Mouse (Mus musculus) olfactory bulb, adult 2 months (tissue): ENCODE results near the gene Ak2.

ENCODE experiments used
- CTCF ChIP-seq: fragments of 200-500 bp; IDR thresholded peaks from 2 replicates; pipeline ENCODE4 v1.5.1; 2012; ENCODE audit warnings: low read depth, mild to moderate bottlenecking, low read length, moderate library complexity; ENCODE audit not compliant: insufficient read depth
- POLR2A ChIP-seq: fragments of 200-500 bp; IDR thresholded peaks from 2 replicates; pipeline ENCODE4 v1.6.1; 2012; ENCODE audit warnings: mild to moderate bottlenecking, low read depth, low read length, moderate library complexity; ENCODE audit not compliant: insufficient read depth

DNA sequence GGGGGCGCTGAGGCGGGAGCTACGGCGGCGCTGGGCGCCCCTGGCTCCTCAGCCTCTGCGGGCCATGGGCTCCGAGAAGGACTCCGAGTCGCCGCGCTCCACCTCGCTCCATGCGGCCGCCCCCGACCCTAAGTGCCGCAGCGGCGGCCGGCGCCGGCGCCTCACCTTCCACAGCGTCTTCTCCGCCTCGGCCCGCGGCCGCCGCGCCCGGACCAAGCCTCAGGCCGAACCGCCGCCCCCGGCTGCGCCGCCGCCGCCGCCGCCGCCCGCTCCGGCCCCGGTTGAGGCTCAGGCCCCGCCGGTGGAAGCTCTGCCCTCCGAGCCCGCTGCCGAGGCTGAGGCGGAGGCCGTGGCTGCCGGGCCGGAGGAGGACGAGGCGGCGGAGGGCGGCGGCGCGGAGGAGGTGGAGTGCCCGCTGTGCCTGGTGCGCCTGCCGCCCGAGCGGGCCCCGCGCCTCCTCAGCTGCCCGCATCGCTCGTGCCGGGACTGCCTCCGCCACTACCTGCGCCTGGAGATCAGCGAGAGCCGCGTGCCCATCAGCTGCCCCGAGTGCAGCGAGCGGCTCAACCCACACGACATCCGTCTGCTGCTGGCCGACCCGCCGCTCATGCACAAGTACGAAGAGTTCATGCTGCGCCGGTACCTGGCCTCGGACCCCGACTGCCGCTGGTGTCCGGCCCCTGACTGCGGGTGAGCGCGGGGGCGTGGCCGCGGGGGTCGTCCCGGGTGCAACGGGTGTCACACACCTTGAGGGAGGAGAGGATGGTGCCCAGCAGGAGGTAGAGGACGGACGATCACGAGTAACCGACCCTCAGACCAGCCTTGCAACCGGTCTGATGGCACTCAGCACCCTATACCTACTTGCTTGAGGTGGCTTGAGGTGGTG is 66.7 kb downstream of the Ak2 start, which contains the start of gene Rnf19b:
- TF ChIP-seq CTCF = no peak
- no peak for TF ChIP-seq POLR2A
